Comparison of ENCODE assay signal across 21 mouse cellular contexts in genomic region chr4:129918901-129919300, GRCm38 (mm10). TPM values are rescaled to one million over a fixed set of nuclear protein-coding genes. Genes with fewer than 3 reads are reported as not detected.
"Had no signal": no experiment of that assay in that cellular context is flagged by ENCODE, and none has a peak within 500 bp of the region (broad histone marks: within the 10 kb centered on the region; RNA-seq: fewer than 3 reads in every experiment).

No protein-coding gene starts in this region.

- H3K27ac ChIP-seq: limb, embryonic 12.5 days; limb, embryonic 15.5 days; liver, embryonic 14.5 days; macrophage; midbrain, embryonic 13.5 days; neural tube, embryonic 12.5 days; neural tube, embryonic 15.5 days; stomach, postnatal 0 days had no signal

- DNase-seq: kidney, adult 9 months; kidney, postnatal 14 days; kidney, postnatal 4 days; left cerebral cortex, postnatal 4 days; liver, postnatal 0 days; lung, embryonic 14.5 days; right cerebral cortex, postnatal 4 days; thymus, adult 2 months; thymus, postnatal 14 days; thymus, postnatal 4 days had no signal

- H3K9me3 ChIP-seq: limb, embryonic 12.5 days; limb, embryonic 15.5 days; midbrain, embryonic 13.5 days; neural tube, embryonic 12.5 days; neural tube, embryonic 15.5 days had no signal

- H3K4me3 ChIP-seq: limb, embryonic 12.5 days; limb, embryonic 15.5 days; midbrain, embryonic 13.5 days; neural tube, embryonic 12.5 days; neural tube, embryonic 15.5 days had no signal

- H3K36me3 ChIP-seq: limb, embryonic 12.5 days; limb, embryonic 15.5 days; midbrain, embryonic 13.5 days; neural tube, embryonic 12.5 days; neural tube, embryonic 15.5 days had no signal

- H3K27me3 ChIP-seq: limb, embryonic 15.5 days; midbrain, embryonic 13.5 days; neural tube, embryonic 12.5 days; neural tube, embryonic 15.5 days had no signal

RNA-seq across cellular contexts. Expression of gene Spocd1, which starts 10.1 kb away (rescaled TPM):
- total RNA-seq: midbrain, postnatal 0 days had no signal
- polyA plus RNA-seq: limb, embryonic 12.5 days; liver, postnatal 0 days; lung, embryonic 14.5 days; lung, postnatal 0 days; macrophage; midbrain, embryonic 13.5 days; neural tube, embryonic 12.5 days; stomach, embryonic 14.5 days; stomach, postnatal 0 days had no signal
